Mouse (Mus musculus): ENCODE measurements at regions not wholly inside any gene's neighbourhood (a gene's known extent, or its start where the extent isn't known, plus 50 kb on each side); places are given as distances from the start of the nearest gene placed in this dataset.

- TF ChIP-seq HCFC1 (IDR thresholded peaks at IDR 0.05; ENCODE audit: borderline replicate concordance, insufficient read depth, low read length) (no peak), ZC3H11A (IDR thresholded peaks at IDR 0.05; ENCODE audit: borderline replicate concordance, low read depth, low read length) (no peak), MAFK (IDR thresholded peaks at IDR 0.05; ENCODE audit: insufficient read depth, low read depth, low read length) (no peak)
These were observed 150.8 kb upstream of the Btg1 start for GRCm38 (mm10) chr10:96465967-96466366.

Measured in ES-E14 (cell line).